Mouse (Mus musculus): ENCODE data around the gene Gm10318.

The Gm10318 gene

DNA sequence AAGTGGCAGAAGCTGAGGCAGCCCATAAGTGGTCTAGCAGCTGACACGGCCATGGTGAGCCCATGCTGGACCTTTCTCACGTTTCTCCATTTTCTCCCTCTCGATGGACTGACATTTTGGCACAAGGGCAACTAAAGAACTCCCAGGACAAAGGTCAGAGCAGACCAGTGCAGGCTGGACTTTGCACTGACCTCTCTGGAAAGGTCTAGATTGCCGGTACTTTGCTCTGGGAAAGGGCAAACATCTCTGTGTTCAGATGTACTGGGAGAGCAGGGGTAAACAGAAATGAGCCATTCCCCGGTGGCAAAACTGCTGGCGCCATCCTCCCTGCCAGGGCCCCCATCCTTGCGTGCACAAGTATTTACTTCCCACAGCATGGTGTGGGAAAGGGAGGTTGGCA is 47.5 kb downstream of the Gm10318 start:
- DNase-seq = no peak

DNA sequence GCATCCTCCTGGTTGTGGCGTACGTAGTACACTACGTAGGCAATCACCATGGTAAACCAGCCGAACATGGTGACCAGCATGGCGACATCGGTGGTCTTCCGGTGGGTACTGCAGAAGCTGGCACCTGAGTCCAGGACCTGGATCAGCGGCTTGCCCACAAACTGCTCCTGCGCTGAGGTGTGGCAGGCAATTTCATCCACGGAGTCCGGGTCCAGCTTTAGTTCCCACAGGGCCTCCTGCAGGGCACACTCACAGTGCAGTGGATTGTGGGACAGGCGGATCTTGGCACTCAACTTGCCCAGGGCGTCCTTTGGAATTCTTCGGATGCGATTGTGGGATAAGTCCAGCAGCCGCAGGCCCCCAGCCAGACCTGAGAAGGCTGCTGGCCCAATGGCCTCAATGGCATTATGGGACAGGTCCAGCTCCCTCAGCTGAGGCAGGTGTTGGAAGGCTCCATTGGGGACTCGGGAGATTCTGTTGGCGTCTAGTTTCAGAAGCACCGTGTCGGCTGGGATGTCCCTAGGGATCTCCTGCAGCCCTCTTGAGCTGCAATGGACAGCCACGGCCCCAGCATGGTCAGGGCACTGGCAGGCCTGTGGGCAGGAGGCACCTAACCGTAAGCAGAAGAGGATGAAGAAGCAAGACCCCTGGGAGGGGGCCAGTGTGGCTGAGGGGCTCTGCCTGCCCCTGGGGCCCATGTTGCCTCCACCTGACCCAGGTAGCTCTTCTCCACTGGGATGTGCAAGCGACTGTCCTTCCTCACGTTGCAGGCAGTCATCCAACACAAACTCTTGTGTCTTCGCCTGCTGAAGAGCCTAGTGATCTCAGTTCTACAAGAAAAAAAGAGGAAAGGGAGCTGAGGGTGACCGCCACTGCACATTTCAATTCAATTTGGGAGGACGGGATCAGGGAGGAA is 48.5 kb downstream of the Gm10318 start:
- DNase-seq = no peak

DNA sequence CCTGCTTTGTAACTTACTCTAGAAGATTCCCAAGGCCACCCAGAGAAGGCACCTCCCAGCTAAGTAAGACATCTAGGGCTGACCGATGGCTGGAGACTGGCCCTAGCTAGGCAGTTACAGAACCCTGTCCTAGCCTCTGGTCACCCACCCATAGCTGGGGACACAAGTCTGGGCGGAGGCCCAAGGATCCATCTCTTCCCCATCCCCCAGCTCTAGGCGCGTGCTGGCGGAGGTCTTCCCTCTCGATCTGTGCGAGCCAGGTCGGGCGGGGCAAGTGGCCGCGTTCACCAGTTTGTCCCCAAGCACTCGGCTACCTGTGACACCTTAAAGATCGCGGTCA is 49.2 kb downstream of the Gm10318 start:
- DNase-seq = peak; percentile 34

DNA sequence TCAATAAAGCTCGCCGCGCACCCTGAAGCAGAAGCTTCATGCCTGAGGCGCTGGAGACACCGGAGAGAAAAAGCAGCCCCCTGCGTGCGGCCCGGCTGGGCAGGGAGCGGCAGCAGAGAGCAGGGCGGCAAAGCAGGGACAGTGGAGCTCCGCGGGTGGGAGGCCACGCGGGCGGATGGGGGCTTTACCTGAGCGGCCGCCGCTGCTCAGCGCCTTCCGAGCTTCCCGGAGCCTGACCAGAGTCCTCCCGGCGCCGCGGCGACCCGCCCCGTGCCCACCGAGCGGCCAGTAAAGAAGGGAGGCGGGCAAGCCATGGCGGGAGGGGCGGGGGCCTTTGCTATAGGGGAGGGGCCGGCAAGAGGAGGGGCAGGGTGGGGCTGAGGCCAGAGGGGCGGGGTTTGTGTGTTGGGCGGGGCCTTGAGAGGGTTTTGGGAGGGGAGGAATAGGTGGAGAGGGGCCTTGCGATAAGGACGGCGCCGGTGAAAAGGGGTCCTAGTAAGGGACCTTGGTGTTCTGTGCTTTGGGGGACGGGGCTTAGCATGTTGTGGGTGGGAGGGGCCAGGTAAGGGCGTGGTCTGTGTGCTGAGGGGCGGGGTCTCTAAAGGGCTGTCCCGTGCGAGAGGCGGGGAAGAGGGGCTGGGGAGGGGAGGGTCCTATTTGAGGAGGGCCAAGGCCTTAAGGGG is 49.7 kb downstream of the Gm10318 start, which contains the start of gene Lrrc3:
Gene Lrrc3, minus strand, starts transcription at position 326 of the 683 bp plus-strand sequence.
- peak; percentile 70 for DNase-seq

DNA sequence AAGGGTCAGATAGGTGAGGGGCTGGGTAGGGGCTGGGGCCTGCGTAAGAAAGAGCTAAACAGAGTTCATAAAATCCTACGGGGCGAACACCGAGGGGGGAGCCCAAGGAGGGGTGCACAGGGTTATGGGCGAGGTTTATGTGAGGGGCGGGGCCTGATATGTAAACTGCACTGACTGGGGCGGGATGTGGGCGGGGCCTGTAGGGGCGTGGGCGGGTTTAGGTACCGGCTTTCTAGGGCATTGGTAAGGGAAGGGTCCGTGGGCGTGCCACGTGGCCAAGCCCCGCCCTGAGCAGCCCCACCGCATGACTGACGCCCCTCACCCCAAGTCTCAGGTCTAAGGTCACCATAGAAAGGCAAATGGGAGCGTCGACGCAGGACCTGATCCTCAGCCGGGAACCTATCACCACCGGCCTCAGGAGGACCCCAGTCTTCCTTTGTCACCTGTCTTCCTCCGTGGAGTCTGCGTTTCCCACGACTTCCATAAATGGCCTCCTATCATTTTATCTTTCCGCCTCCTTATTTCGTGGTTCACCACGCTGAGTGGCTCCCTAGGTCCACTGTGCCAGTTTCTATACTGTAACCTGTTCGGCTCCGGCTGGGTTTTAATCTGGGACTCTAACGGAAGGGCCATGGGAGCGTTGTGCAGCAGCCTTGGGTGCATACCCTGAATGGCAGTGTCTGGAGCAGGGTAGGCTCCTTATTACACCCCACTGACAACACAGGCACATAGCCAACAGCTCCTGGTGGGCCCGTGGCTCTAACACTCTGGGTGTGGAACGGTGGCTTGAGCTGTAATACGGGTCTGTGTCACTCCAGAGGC is 50.4 kb downstream of the Gm10318 start:
- peak; percentile 84 for DNase-seq
